Mouse (Mus musculus) stomach, postnatal 0 days (tissue): ENCODE results near the gene Rxra.

ENCODE experiments used
- CTCF ChIP-seq: IDR thresholded peaks from 2 replicates; pipeline ENCODE4 v1.5.1; 2016; ENCODE audit warnings: antibody characterized with exemption, low read depth, mild to moderate bottlenecking, moderate library complexity
- EP300 ChIP-seq: optimal IDR thresholded peaks from 2 replicates; pipeline ENCODE3; 2016; ENCODE audit warnings: antibody characterized with exemption

- TF ChIP-seq CTCF (no peak), EP300 (no peak)
Measured at GRCm38 (mm10) chr2:27779291-27779866, 103.1 kb downstream of the Rxra start.
